Mouse (Mus musculus) liver, adult 2 months (tissue): Measurements from ENCODE around the gene Cacng7. TPM values are rescaled to one million over a fixed set of nuclear protein-coding genes. Genes with fewer than 3 reads are reported as not detected.

Experiments
- DNase-seq: peaks from one replicate; pipeline ENCODE4 v3.0.0-alpha.2; 2011; ENCODE audit warnings: low read depth, low spot score; ENCODE audit errors: extremely low read depth
- H3K27ac ChIP-seq: fragments of 200-500 bp; replicated peaks from 2 replicates; pipeline ENCODE4 v1.5.1; 2012; ENCODE audit warnings: low read depth, mild to moderate bottlenecking, control low read depth, inconsistent platforms, low read length; ENCODE audit not compliant: insufficient read depth
- H3K27me3 ChIP-seq: fragments of 200-500 bp; 2 replicates; pipeline ENCODE4 v1.6.1; 2012; ENCODE audit warnings: mild to moderate bottlenecking, moderate library complexity, low read length, inconsistent platforms; ENCODE audit not compliant: control insufficient read depth, insufficient read depth
- H3K36me3 ChIP-seq: fragments of 200-500 bp; 2 replicates; pipeline ENCODE4 v1.6.1; 2012; ENCODE audit warnings: low read length, inconsistent platforms; ENCODE audit not compliant: control insufficient read depth, insufficient read depth
- H3K4me1 ChIP-seq: fragments of 200-500 bp; 2 replicates; pipeline ENCODE4 v1.6.1; 2011; ENCODE audit warnings: low read length; ENCODE audit not compliant: control insufficient read depth, insufficient read depth
- H3K4me3 ChIP-seq: fragments of 200-500 bp; 2 replicates; pipeline ENCODE4 v1.5.1; 2011; ENCODE audit warnings: low read depth, mild to moderate bottlenecking, control low read depth, low read length, moderate library complexity; ENCODE audit not compliant: insufficient read depth
- H3K79me2 ChIP-seq: fragments of 200-500 bp; 2 replicates; pipeline ENCODE4 v1.6.1; 2012; ENCODE audit warnings: inconsistent platforms, mild to moderate bottlenecking, low read length, moderate library complexity; ENCODE audit not compliant: control insufficient read depth, insufficient read depth
- H3K9ac ChIP-seq: fragments of 200-500 bp; 2 replicates; pipeline ENCODE4 v1.6.1; 2012; ENCODE audit warnings: low read depth, mild to moderate bottlenecking, control low read depth, inconsistent platforms, low read length
- CTCF ChIP-seq: fragments of 200-500 bp; IDR thresholded peaks from 2 replicates; pipeline ENCODE4 v1.5.1; 2011; ENCODE audit warnings: low read depth, low read length, control low read depth
- POLR2A ChIP-seq: fragments of 200-500 bp; IDR thresholded peaks from 2 replicates; pipeline ENCODE4 v1.6.1; 2011; ENCODE audit warnings: low read length, control low read depth; ENCODE audit not compliant: insufficient read depth; ENCODE audit errors: extremely low read depth
- WGBS: fragments of 180-500 bp; shearing (Covaris S2); methylation state at CpG from one replicate; pipeline ENCODE4 v1.1.7; 2018; 5-methylcytosine and 5-hydroxymethylcytosine counted together
- polyA plus RNA-seq: library from polyadenylated mRNA; depleted of rRNA; stranded (reverse); fragments of >200 nt; gene quantifications from 2 replicates; pipeline ENCODE4 v1.2.3, GENCODE M21; 2012
- total RNA-seq: library from RNA; depleted of rRNA; stranded (reverse); fragments of >200 nt; gene quantifications from 2 replicates; pipeline ENCODE4 v1.2.3, GENCODE M21; 2014

Gene Cacng7
- total and polyA plus RNA-seq, 2 experiments: 0.29 to 0.37 TPM

- Histone ChIP-seq H3K4me3 (no peak overlapping the region), H3K79me2 (no peaks in the 10 kb centered on the region), H3K27me3 (no peaks in the 10 kb centered on the region), H3K36me3 (no peaks in the 10 kb centered on the region), H3K27ac (no peak overlapping the region), H3K9ac (no peak overlapping the region), H3K4me1 (no peaks in the 10 kb centered on the region)
- 80% methylated on average over 9 of the region's 9 CpGs for WGBS
- TF ChIP-seq CTCF (no peak), POLR2A (no peak)
- no peak for DNase-seq
Observed at GRCm38 (mm10) chr7:3382123-3382522, 49.4 kb downstream of the Cacng7 start.

- H3K4me3 ChIP-seq: no peak overlapping the region
- DNase-seq: no peak
- no peaks in the 10 kb centered on the region for H3K79me2 ChIP-seq
- no peak for TF ChIP-seq POLR2A
- no peak for TF ChIP-seq CTCF
- WGBS: 88% methylated on average over 5 of the region's 5 CpGs
- no peak overlapping the region for H3K27ac ChIP-seq
- no peak overlapping the region for H3K9ac ChIP-seq
- no peaks in the 10 kb centered on the region for H3K4me1 ChIP-seq
- no peaks in the 10 kb centered on the region for H3K36me3 ChIP-seq
- H3K27me3 ChIP-seq: no peaks in the 10 kb centered on the region
Observed at GRCm38 (mm10) chr7:3384807-3385319, 52.1 kb downstream of the Cacng7 start.

GRCm38 (mm10) chr7:3386036-3386730 is 53.4 kb downstream of the Cacng7 start:
- TF ChIP-seq POLR2A (no peak), CTCF (no peak)
- no peak overlapping the region for H3K27ac ChIP-seq
- H3K4me3 ChIP-seq: no peak overlapping the region
- no peaks in the 10 kb centered on the region; the same call in 1 of the 2 replicates for H3K27me3 ChIP-seq
- no peaks in the 10 kb centered on the region for H3K4me1 ChIP-seq
- no peaks in the 10 kb centered on the region for H3K36me3 ChIP-seq
- WGBS: 80% methylated on average over 6 of the region's 6 CpGs
- no peak for DNase-seq
- no peak overlapping the region for H3K9ac ChIP-seq
- no peaks in the 10 kb centered on the region for H3K79me2 ChIP-seq

GRCm38 (mm10) chr7:3387761-3388160 is 55.0 kb downstream of the Cacng7 start:
- WGBS: 89% methylated on average over 18 of the region's 18 CpGs
- H3K4me1 ChIP-seq: no peaks in the 10 kb centered on the region
- H3K79me2 ChIP-seq: no peaks in the 10 kb centered on the region
- no peak for DNase-seq
- no peak overlapping the region for H3K9ac ChIP-seq
- no peaks in the 10 kb centered on the region for H3K36me3 ChIP-seq
- no peak for TF ChIP-seq POLR2A
- no peak for TF ChIP-seq CTCF
- no peaks in the 10 kb centered on the region; the same call in 1 of the 2 replicates for H3K27me3 ChIP-seq
- no peak overlapping the region for H3K4me3 ChIP-seq
- H3K27ac ChIP-seq: no peak overlapping the region

GRCm38 (mm10) chr7:3388885-3389284 is 56.1 kb downstream of the Cacng7 start:
- no peak overlapping the region for H3K9ac ChIP-seq
- 46% methylated on average over 6 of the region's 6 CpGs for WGBS
- H3K4me1 ChIP-seq: no peaks in the 10 kb centered on the region
- H3K79me2 ChIP-seq: no peaks in the 10 kb centered on the region
- H3K36me3 ChIP-seq: no peaks in the 10 kb centered on the region
- H3K27ac ChIP-seq: no peak overlapping the region
- no peaks in the 10 kb centered on the region; the same call in 1 of the 2 replicates for H3K27me3 ChIP-seq
- no peak for DNase-seq
- no peak overlapping the region for H3K4me3 ChIP-seq
- TF ChIP-seq CTCF (no peak), POLR2A (no peak)
